Mouse (Mus musculus) small intestine, adult 2 months (tissue): Measurements from ENCODE around the gene Cdc26.

Experiments
- CTCF ChIP-seq: fragments of 200-500 bp; IDR thresholded peaks from 2 replicates; pipeline ENCODE4 v1.5.1; 2012; ENCODE audit warnings: low read depth, mild to moderate bottlenecking, control low read depth, inconsistent platforms, low read length, moderate library complexity, mixed read lengths; ENCODE audit not compliant: insufficient replicate concordance, insufficient read length; ENCODE audit errors: extremely low read depth
- POLR2A ChIP-seq: fragments of 200-500 bp; IDR thresholded peaks from 2 replicates; pipeline ENCODE4 v1.6.1; 2012; ENCODE audit warnings: low read depth, mild to moderate bottlenecking, control low read depth, inconsistent platforms, low read length, moderate library complexity

DNA sequence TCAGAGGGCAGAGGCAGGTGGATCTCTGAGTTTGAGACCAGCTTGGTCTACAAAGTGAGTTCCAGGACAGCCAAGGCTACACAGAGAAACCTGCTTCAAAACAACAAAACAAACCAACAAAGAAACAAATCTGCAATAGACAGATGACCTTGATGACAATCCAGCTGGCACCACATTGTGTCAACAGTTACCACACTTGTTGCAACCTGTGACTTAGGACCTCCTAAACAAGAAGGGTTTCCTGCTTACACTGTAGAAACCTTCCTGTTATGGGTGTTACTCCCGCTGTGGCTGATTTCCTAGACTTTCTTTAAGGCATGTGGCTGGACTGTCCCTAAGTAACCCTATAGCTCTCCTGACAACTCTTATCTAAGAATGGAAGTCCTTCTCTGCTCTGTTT is 12.6 kb downstream of the Cdc26 start:
- TF ChIP-seq CTCF, result no peak
- TF ChIP-seq POLR2A, result no peak
